ENCODE assay signal across 12 mouse cellular contexts in genomic region chr7:122287217-122287616, GRCm38 (mm10). TPM values are rescaled to one million over a fixed set of nuclear protein-coding genes. Genes with fewer than 3 reads are reported as not detected.
DNase-seq lines count a peak whose midpoint lies in the region.
"Had no signal": no experiment of that assay in that cellular context is flagged by ENCODE, and none has a peak within 500 bp of the region (broad histone marks: within the 10 kb centered on the region; RNA-seq: fewer than 3 reads in every experiment).

No protein-coding gene starts in this region.

- DNase-seq in cerebellum, adult 8-10 months = peak; percentile 16
- no peak for DNase-seq in cerebellum, adult 11 months
- peak; percentile 17 to 19 for DNase-seq in right cerebral cortex, postnatal 10 days (ENCODE audit: low spot score in 2 of 2)
- DNase-seq in right cerebral cortex, postnatal 4 days = no peak
- DNase-seq in naive thymus-derived CD4-positive, alpha-beta T cell, adult 2 months (ENCODE audit: low read depth) = peak; percentile 67
- peak; percentile 49 for DNase-seq in thymus, postnatal 4 days
- DNase-seq in adrenal gland, adult 8-10 months = no peak
- DNase-seq in heart, adult 9 months (ENCODE audit: low spot score in 2 of 2) = no peak
- DNase-seq: gastrocnemius, postnatal 36 days; heart, postnatal 14 days; kidney, postnatal 4 days; spleen, adult 18-20 months had no signal

RNA-seq across cellular contexts. Expression of gene Prkcb, which starts 1.3 kb away (rescaled TPM):
- total RNA-seq in adrenal gland, adult 8-10 months (2022) = 10 to 100 TPM; 15.1 to 28.3 (median 21.8) TPM

Comparison
In these comparisons a context has a peak if more than half of its experiments do, and no peak if none do; other contexts are left out.
1. DNase-seq: peak in cerebellum, adult 8-10 months (single experiment), right cerebral cortex, postnatal 10 days (2 of 2), naive thymus-derived CD4-positive, alpha-beta T cell, adult 2 months (single experiment) and thymus, postnatal 4 days (single experiment); none in cerebellum, adult 11 months (single experiment), right cerebral cortex, postnatal 4 days (single experiment), adrenal gland, adult 8-10 months (single experiment) and heart, adult 9 months (0 of 2).